Mouse (Mus musculus): ENCODE data around the gene Hsf2bp.
"Not testable (repeated sequence)": the region's sequence is repeated elsewhere in the genome, so short reads cannot be mapped to it uniquely, and the experiment has no call there.

The Hsf2bp gene

GRCm38 (mm10) chr17:32035609-32036508, at the start of gene Hsf2bp, which contains the start of gene Rrp1b:
TSS of gene Hsf2bp (minus strand) at chr17:32036349.
TSS of gene Rrp1b (plus strand) at chr17:32036100.
- peak; percentile 62 for DNase-seq

DNA sequence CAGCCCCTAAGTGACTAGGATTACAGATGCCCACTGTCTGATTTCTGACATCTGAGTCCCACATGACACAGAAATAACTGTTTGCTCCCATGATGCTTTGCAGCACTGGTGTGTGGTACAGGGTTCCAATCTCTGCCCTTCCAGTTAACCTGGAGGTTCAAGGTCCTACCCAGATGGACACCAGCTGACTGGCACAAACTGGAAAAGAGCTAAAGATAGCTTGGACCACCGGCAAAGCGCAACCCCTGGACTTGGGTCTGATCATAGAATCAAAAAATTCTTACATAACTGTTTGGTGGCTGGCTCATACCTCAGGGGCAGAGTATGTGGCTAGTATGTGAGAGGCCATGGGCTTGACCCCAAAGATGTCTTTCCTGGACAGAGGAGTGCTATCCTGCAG, 47.2 kb upstream of the Hsf2bp start:
- DNase-seq, result no peak

- no peak for DNase-seq
Measured at GRCm38 (mm10) chr17:32075164-32075563, 39.0 kb upstream of the Hsf2bp start.

GRCm38 (mm10) chr17:32074658-32075057, 38.5 kb upstream of the Hsf2bp start:
- no peak for DNase-seq

GRCm38 (mm10) chr17:32073359-32073758, 37.2 kb upstream of the Hsf2bp start:
- peak; percentile 65 for DNase-seq

GRCm38 (mm10) chr17:32068810-32069209, 32.7 kb upstream of the Hsf2bp start:
- no peak for DNase-seq

DNA sequence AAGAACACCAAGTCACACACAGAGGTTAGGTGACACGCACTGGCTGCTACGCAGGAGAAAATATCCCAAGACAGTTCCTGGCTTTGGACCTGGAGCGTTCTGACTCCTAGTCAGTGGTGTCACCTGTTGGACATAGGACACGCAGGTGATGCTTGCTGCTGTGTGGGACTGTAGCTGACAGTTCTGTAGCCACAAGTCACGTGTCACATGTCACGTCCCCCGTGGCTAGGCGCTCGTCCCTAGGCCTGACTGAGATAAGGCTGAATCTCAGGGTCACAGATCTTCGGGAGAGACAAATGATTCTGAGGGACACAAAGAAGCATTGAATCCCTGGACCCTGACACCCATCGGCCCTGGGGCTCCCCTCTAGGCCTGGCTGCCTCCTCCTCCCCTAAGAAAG, 32.2 kb upstream of the Hsf2bp start:
- no peak for DNase-seq

- DNase-seq, result no peak
Measured at GRCm38 (mm10) chr17:32067541-32067940, 31.4 kb upstream of the Hsf2bp start.

GRCm38 (mm10) chr17:32064762-32065161, 28.6 kb upstream of the Hsf2bp start:
- DNase-seq, result not testable (repeated sequence)

- DNase-seq, result no peak
Measured at GRCm38 (mm10) chr17:32063654-32064053, 27.5 kb upstream of the Hsf2bp start.

DNA sequence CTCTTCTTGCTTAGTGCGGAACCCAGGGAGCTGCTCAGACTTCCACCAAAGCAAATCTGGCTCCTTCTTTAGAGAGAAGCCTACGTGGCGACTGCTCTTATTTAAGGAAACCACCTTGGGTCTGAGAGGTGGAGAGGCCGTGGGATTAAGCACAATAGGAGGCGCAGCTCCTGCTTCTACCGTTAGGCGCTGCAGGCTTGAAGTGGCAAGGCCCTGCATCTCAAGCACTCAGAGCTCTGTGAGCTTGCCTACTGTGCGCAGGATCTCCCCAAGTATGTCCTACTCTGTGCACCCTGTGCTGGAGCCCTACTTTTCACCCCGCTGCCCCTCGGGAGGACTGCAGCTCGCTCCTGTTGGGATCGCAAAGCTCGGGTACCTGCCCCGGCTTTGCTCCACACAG, 25.1 kb upstream of the Hsf2bp start:
- DNase-seq, result no peak

DNA sequence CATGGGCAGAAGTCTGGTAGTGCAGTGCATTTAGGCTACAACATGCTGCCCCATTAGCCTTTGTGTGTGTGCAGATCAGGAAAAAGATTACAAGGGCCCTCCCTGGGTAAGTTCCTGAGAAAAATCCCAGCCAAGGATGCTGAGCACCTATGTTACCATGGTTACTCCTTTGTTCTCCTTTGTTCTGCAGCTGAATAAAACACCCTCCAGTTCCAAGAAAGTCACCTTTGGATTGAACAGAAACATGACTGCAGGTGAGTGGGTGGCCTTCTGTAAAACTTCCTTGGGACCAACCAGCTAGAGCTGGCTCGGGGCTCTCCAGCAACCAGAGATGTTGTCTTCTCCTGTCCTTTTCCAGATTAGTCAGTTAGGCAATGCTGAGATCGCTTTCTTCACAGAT, 22.9 kb upstream of the Hsf2bp start:
- no peak for DNase-seq

DNA sequence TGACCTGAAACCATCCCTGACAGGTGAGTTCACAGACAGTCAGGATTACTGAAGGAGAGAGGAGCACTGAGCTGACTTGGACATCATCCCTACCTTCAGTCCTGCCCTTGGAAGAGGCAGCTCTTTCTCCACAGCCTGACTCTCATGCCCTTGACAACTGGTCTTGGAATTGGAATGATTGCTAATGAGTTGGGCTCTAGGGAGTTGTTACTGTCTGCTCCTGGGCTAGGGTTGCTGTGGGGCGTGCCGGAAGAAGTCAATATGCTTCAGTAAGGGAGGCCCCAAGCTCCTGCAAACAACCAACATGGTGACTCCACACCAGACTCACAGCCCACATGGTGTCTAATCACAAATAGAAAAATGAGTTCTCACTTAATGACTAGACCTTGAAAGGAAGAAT, 21.7 kb upstream of the Hsf2bp start:
- DNase-seq, result no peak

GRCm38 (mm10) chr17:32053677-32054076, 17.5 kb upstream of the Hsf2bp start:
- DNase-seq, result no peak

- no peak for DNase-seq
Measured at GRCm38 (mm10) chr17:32052237-32053080, 16.3 kb upstream of the Hsf2bp start.

GRCm38 (mm10) chr17:32050609-32051008, 14.5 kb upstream of the Hsf2bp start:
- no peak for DNase-seq

DNA sequence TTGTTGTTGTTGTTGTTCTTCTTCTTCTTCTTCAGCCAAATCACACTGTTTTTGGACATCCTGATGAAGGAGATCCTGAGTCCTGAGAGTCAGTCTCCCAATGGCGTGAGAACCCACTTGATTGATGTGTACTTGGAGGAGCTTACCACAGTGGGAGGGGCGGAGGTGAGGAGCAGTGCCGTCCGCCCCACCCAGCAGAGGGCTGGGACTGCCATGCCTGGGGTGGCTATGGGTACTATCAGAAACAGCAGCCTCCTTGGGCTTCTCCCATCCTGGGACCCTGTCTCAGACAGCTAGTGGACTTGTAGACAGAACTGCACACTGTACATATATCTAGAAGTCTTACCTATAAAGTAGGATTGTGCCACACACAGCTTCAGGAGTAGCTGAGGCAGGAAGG, 13.8 kb upstream of the Hsf2bp start:
- no peak for DNase-seq

DNA sequence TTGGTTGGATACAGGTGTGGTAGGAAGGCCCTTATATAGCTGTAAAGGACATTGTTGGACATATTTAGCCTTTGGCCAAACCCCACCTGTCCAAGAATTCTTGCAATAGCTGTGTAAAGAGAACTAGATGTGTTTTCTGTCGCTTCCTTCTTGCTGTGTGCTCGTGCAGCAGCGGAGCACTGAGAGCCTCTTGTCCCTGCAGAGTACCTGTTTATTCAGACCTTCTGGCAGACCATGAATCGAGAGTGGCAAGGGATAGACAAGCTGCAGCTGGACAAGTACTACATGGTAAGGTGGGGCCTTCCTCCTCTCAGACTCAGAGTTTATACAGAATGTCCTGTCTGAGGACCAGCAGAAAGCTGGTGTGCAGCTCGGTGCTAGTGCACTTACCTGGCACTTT, 12.2 kb upstream of the Hsf2bp start:
- no peak for DNase-seq

DNA sequence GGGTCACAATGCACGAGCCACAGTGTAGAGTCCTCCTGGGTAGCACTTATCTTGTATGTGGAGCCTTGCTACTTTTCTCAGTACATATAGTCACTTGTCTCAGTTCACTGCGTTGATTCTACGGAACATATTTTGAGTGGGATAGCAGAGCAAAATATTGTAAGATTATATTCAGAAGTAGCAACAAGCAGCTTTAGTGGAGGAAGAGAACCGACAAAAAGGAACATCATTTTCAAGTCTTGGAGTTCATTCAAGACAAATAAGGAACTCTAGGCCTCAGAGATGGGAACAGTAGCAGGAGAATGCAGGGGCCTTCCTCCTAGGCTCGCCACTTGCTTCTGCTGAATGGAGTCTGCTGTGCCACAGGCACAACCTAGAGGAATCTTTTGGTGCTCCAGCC, 10.4 kb upstream of the Hsf2bp start:
- DNase-seq, result no peak

DNA sequence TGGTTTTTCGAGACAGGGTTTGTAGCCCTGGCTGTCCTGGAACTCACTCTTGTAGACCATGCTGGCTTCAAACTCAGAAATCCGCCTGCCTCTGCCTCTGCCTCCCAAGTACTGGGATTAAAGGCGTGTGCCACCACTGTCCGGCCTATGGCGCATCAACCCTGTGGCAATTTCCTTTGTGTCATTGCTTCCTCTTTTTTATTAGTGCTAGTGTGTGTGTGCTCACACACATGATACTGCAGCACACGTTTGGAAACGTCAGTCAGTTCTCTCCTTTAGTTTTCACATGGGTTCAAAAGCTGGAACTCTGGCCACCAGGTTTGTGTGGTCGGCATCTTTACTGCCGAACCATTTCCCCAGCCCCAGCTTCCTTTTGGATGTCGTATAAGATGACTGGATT, 4.1 kb upstream of the Hsf2bp start:
- no peak for DNase-seq

GRCm38 (mm10) chr17:32036509-32037438, 625 bp upstream of the Hsf2bp start:
- DNase-seq, result no peak

DNA sequence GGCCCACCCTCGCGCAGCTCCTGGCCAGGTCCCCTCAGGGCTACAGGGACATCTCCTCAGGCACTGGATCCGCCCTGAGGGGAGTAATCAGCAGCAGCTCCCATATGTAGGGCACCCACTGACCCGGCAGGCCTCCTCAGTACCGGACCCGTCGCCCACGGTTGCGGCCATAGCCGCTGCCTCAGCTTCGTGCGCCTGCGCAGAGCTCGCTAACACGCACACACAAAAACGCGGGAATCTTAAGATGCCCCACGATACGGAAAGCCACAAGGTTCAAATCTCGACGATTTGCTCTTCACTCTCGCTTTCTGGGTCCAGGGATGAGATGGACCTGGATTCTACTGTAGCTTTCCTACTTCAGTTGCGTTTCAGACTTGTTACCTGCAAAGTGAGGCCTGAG, 1.8 kb downstream of the Hsf2bp start:
- no peak for DNase-seq

DNA sequence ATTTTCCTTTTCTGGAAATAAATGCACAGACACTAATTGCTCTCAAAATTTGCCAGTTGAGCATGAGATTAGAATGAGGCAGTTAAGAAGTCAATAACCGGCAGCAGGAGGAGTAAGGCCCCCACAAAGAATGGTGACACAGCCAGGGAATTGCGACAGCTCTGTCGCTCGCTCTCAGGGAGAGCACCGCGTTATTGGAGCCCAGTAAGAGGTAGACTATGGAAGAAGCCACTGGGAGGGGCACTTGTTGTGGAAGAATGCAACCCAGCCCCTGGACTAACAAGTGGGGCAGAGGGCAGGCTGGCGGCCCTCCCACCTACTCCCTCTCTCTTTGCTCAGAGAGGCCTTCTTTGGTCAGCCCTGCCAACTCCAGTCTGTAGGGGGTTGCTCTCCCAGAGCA, 4.5 kb downstream of the Hsf2bp start:
- no peak for DNase-seq
